Mouse (Mus musculus) heart, embryonic 11.5 days (tissue): ENCODE measurements around the gene Tns1. TPM values are rescaled to one million over a fixed set of nuclear protein-coding genes. Genes with fewer than 3 reads are reported as not detected.

Source experiments
- ATAC-seq: fragments of 200-750 bp; cut with Nextera tagmentation; replicated peaks from 2 replicates; pipeline ENCODE4 v1.8.0; 2017; ENCODE audit warnings: moderate library complexity; ENCODE audit not compliant: insufficient number of reproducible peaks, low FRiP score, low TSS enrichment
- H3K27ac ChIP-seq: fragments of 300-500 bp; sonication (generic); 2 replicates; pipeline ENCODE4 v1.5.1; 2014; ENCODE audit warnings: mild to moderate bottlenecking, low read depth, low read length
- H3K27me3 ChIP-seq: fragments of 300-500 bp; sonication (generic); 2 replicates; pipeline ENCODE4 v1.6.1; 2014; ENCODE audit warnings: mild to moderate bottlenecking, low read length, mixed read lengths; ENCODE audit not compliant: control insufficient read depth, insufficient read depth
- H3K36me3 ChIP-seq: fragments of 300-500 bp; sonication (generic); 2 replicates; pipeline ENCODE4 v1.6.1; 2014; ENCODE audit warnings: mild to moderate bottlenecking, low read length, moderate library complexity, mixed read lengths; ENCODE audit not compliant: control insufficient read depth, insufficient read depth
- H3K4me1 ChIP-seq: fragments of 300-500 bp; sonication (generic); 2 replicates; pipeline ENCODE4 v1.6.1; 2014; ENCODE audit warnings: low read length; ENCODE audit not compliant: control insufficient read depth, insufficient read depth
- H3K4me2 ChIP-seq: fragments of 300-500 bp; sonication (generic); 2 replicates; pipeline ENCODE4 v1.6.1; 2014; ENCODE audit warnings: mild to moderate bottlenecking, moderate library complexity
- H3K4me3 ChIP-seq: fragments of 300-500 bp; sonication (generic); 2 replicates; pipeline ENCODE4 v1.5.1; 2014; ENCODE audit warnings: low read depth, low read length
- H3K9ac ChIP-seq: fragments of 300-500 bp; sonication (generic); 2 replicates; pipeline ENCODE4 v1.6.1; 2014; ENCODE audit warnings: mild to moderate bottlenecking, low read depth, low read length, moderate library complexity
- H3K9me3 ChIP-seq: fragments of 300-500 bp; sonication (generic); replicated peaks from 2 replicates; pipeline ENCODE4 v1.6.1; 2016; ENCODE audit warnings: low read length; ENCODE audit not compliant: control insufficient read depth
- WGBS: fragments of 180-500 bp; shearing (Covaris S2); extraction: QIAGEN DNeasy Blood & Tissue Kit; methylation state at CpG from one replicate; pipeline ENCODE4 v1.1.7; 2014; ENCODE audit not compliant: insufficient replicate concordance; 5-methylcytosine and 5-hydroxymethylcytosine counted together
- polyA plus RNA-seq: library from polyadenylated mRNA; unstranded; fragments of >200 nt; fragmentation: Nextera tagmentation; extraction: Ambion mirVana; gene quantifications from 2 replicates; pipeline ENCODE4 v1.2.1, GENCODE M21; 2014

The Tns1 gene
- polyA plus RNA-seq, 1 experiment from 2014 or later = 75.6 TPM

DNA sequence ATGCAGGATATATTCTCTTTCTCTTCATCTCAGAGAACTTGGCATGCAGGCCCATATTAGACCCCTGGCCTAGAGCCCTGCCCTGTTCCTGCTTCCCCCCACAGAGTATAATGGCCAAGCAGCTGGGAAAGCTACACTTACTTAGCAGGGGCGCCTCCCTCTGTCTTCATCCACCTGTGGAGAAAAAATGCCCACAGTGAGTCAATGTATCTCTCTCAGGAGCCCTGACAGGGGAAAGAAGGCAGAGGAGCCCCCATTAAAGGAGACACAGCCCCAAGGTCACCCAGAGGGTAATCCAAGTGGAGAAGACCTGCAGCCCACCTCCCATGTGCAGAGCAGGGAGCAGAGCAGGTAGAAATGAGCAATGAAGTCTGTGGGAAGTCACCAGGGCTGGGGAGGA is 208.0 kb downstream of the Tns1 start:
- no peak for ATAC-seq
- Histone ChIP-seq H3K4me2 (no peak overlapping the region), H3K27me3 (no peaks in the 10 kb centered on the region), H3K9me3 (no peaks in the 10 kb centered on the region), H3K4me1 (peaks cover 35% of the 10 kb centered on the region), H3K27ac (no peak overlapping the region), H3K9ac (no peak overlapping the region), H3K36me3 (peaks cover 42% of the 10 kb centered on the region), H3K4me3 (no peak overlapping the region)
- WGBS = 85% methylated on average over 1 of the region's 1 CpGs

DNA sequence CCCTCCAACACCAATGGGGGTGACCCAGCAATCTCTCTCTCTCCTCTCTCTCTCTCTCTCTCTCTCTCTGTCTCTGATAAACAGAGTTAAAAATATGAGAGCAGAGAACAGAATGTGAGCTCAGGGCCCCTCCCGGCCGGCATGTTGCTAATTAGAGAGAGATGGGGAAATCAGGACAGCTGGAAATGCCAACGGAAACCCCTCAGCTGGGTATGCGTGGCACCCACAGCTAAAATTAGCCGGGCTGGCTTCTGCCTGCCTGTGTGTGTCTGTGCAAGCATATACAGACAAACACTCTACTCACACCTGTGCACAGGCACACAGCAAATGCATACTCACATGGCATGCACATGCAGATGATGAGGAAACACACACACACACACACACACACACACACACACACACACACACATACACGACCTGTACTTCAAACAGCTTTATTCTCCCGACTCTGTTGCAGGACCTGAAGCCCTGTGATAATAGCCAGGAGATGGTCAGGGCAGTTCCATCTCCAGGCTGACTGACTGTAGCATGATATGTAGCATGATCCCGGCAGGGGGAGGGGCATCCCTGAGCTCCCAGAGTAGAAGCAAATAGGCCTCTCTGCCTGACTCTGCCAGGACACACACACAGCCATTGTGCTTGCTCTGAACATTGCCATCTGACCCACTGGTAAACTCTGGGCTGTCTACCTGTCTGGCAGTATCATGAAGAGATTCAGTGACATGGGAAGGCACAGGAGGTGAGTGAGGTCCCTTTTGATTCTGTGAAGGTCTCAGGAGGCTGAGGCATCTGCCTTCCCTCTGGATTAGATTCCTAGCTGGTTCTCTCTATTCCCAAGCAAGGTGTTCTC is 208.8 kb downstream of the Tns1 start:
- Histone ChIP-seq H3K9ac (no peak overlapping the region), H3K27ac (peak overlapping the region; percentile 46; the same call in 1 of the 2 replicates)
- ATAC-seq = no peak

DNA sequence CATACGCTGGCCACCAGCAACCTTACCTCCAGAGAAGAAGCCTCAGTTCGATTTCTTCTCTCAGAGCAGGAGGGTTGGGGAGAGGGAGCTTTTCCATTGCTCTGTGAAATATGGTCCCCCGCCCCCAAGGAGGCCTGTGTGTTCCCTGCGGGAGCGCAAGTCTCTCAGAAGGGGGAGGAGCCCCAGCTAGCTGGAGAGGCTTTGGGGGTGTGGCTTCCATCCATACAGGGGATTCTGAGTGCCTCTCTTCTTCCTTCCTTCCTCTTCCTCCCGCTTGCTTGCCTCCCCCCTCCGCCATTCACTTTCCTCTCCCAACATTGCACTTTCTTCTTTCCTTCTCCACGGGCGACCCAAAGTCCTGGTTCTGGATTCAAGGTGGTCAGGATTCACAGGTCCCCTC is 210.2 kb downstream of the Tns1 start:
- peaks cover 31% of the 10 kb centered on the region for H3K4me1 ChIP-seq
- no peak overlapping the region for H3K27ac ChIP-seq
- H3K27me3 ChIP-seq = no peaks in the 10 kb centered on the region
- no peak overlapping the region for H3K4me3 ChIP-seq
- no peaks in the 10 kb centered on the region for H3K9me3 ChIP-seq
- H3K9ac ChIP-seq = no peak overlapping the region
- ATAC-seq = no peak
- H3K36me3 ChIP-seq = peaks cover 32% of the 10 kb centered on the region
- WGBS = 23% methylated on average over 9 of the region's 9 CpGs
- H3K4me2 ChIP-seq = no peak overlapping the region

More for the DNA sequence above, 208.8 kb downstream of the Tns1 start:
- no peaks in the 10 kb centered on the region for H3K27me3 ChIP-seq
- peak overlapping the region; percentile 4; the same call in 1 of the 2 replicates for H3K4me2 ChIP-seq
- H3K9me3 ChIP-seq = no peaks in the 10 kb centered on the region
- peaks cover 35% of the 10 kb centered on the region for H3K4me1 ChIP-seq
- no peak overlapping the region for H3K4me3 ChIP-seq
- peaks cover 36% of the 10 kb centered on the region for H3K36me3 ChIP-seq
- 45% methylated on average over 8 of the region's 8 CpGs for WGBS

DNA sequence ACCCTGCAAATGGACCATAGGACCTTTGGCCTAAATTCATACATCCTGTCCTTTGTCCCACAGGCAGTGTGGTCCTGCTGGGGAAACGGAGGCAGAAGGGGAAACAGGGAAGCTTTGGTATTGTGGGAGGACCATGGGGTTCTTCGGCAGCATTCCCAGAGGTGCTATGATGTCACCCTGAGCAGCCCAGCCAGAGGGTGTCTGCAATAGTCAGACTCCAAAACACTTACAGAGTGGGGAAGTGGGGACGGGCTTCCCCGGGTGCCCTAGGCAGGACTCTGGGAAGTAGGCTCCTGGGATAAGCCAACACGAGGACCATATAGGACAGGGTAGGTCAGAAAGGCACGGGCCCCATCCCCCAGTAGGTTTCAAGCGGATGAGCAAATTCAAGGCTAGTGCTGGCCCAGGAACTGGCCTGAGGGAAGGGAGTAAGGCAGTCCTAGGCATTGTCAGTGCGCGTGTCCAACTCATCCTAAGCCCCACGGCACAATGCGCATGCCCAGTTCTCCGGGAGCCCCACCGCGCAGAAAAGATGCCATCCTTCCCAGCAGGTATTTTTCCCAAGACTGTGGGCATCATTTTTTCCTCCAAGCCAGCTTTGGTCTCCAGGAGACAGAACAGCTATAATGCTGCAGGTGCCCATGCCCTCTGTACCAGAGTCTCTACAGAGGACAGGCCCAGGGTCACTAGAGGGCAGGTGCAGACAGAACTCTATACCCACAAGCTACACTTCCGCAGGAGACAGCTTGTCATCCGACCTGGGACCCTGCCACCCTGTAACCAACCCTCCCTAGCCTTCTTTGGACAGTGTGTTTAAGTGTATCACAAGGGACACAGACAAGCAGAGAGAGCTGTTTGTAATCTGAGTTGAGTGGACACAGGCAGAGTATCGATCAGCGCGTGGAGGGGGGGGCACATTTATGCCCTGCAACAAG is 210.9 kb downstream of the Tns1 start:
- WGBS = 68% methylated on average over 19 of the region's 19 CpGs
- Histone ChIP-seq H3K9me3 (no peaks in the 10 kb centered on the region), H3K36me3 (peaks cover 27% of the 10 kb centered on the region), H3K4me3 (no peak overlapping the region), H3K27ac (no peak overlapping the region), H3K9ac (no peak overlapping the region), H3K27me3 (no peaks in the 10 kb centered on the region), H3K4me2 (no peak overlapping the region), H3K4me1 (peaks cover 31% of the 10 kb centered on the region)
- ATAC-seq = no peak

DNA sequence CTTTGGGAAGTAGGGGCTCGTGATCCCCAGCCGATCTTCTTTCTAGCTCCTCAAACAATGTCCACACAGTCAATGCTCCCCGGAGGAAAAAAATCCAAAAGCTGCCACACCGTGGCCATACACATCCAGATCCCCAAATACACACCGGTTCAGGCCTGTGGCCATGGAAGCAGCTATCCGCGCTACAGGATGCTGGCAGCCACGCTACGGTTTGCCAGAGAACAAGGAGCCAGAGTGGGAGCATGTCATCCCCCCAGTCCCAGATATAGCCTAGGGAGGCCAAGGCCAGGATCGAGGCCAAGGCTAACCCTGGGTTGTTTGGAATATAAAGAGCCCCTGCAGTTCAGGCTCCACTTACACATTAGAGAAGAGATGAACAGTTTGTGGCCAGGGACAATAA is 211.8 kb downstream of the Tns1 start:
- Histone ChIP-seq H3K36me3 (peaks cover 24% of the 10 kb centered on the region), H3K27ac (no peak overlapping the region), H3K4me2 (no peak overlapping the region), H3K27me3 (no peaks in the 10 kb centered on the region), H3K4me3 (no peak overlapping the region), H3K4me1 (peaks cover 31% of the 10 kb centered on the region), H3K9ac (no peak overlapping the region), H3K9me3 (no peaks in the 10 kb centered on the region)
- WGBS = 86% methylated on average over 10 of the region's 10 CpGs
- no peak for ATAC-seq

DNA sequence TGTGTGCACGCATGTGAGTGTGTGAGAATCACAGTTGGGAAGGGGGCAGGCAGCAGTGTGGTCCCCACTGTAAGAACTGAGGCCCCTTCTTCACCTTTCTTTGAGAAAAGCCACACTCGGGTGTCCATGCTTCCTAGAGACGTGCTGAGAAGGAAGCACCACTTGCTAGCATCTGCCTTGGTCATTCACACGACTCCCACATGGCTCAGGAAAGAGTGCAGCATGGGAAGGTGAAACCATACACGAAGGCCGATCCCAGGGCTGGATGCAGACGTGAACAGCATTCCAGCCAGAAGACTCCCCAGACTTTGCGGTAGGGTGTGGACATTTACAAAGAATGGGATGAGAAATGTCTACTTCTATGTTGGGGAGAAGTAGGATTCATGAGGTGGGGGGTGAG is 212.3 kb downstream of the Tns1 start:
- Histone ChIP-seq H3K27ac (no peak overlapping the region), H3K4me1 (peaks cover 31% of the 10 kb centered on the region)

DNA sequence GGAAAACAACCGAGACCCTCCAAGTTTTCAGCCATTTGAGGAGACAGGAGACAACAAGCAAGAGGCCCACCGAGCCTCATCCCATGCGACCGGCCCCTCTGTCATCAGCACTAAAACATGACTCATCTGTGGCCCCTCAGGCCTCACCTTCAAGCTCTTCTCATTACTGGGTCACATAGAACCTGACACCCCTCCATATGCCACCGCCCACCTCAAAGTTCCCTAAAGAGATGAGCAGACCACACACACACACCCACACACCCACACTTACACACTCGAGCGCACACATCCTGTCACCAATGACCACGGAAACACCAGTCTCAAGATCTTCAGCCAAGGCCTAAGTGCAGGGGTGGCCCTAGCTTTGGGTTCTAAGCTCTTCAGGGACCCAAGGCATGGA is 213.5 kb downstream of the Tns1 start:
- no peak for ATAC-seq
- Histone ChIP-seq H3K9ac (no peak overlapping the region), H3K9me3 (no peaks in the 10 kb centered on the region), H3K4me3 (no peak overlapping the region), H3K27me3 (no peaks in the 10 kb centered on the region), H3K4me1 (peaks cover 27% of the 10 kb centered on the region), H3K27ac (no peak overlapping the region), H3K4me2 (no peak overlapping the region), H3K36me3 (peaks cover 7% of the 10 kb centered on the region)
- WGBS = 72% methylated on average over 8 of the region's 8 CpGs

More for the DNA sequence above, 212.3 kb downstream of the Tns1 start:
- no peak overlapping the region for H3K9ac ChIP-seq
- H3K9me3 ChIP-seq = no peaks in the 10 kb centered on the region
- 75% methylated on average over 8 of the region's 8 CpGs for WGBS
- no peaks in the 10 kb centered on the region for H3K27me3 ChIP-seq
- no peak for ATAC-seq
- H3K36me3 ChIP-seq = peaks cover 19% of the 10 kb centered on the region
- H3K4me2 ChIP-seq = no peak overlapping the region
- no peak overlapping the region for H3K4me3 ChIP-seq

DNA sequence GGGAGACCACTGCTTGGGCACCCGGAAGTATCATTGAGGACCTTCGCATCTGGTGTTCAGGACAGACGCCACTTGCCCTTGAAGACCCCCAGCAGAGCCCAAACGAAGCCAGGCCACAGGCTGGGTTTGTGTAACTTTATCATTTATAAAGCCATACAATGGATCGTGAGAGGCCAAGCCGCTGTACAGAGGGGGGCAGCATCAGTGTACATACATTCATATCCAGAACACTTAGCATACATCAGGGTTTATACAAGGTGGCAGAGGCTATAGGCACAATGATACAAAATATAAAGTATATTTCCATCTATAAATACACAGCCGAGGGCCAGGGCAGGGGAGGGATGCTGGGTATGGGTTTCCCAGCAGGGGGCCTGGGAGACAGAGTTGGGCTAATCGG is 214.1 kb downstream of the Tns1 start:
- Histone ChIP-seq H3K27ac (no peak overlapping the region), H3K9me3 (no peaks in the 10 kb centered on the region), H3K36me3 (peaks cover 7% of the 10 kb centered on the region), H3K9ac (no peak overlapping the region), H3K4me2 (no peak overlapping the region), H3K4me1 (peaks cover 24% of the 10 kb centered on the region), H3K4me3 (no peak overlapping the region), H3K27me3 (no peaks in the 10 kb centered on the region)
- 78% methylated on average over 8 of the region's 8 CpGs for WGBS
- ATAC-seq = no peak
